Mouse (Mus musculus): ENCODE data around the gene Pmp22. TPM values are rescaled to one million over a fixed set of nuclear protein-coding genes. Genes with fewer than 3 reads are reported as not detected.
A peak's percentile ranks its signal among the peaks of the same experiment; 100 is the strongest.

Pmp22 gene
- total RNA-seq (2021) = 10 to 100 TPM; 29.8 to 31.3 TPM
- long read RNA-seq, experiment 1, transcript Pmp22-203 (5 exons, 723 nt) = minor isoform, 8 of 68 reads
- long read RNA-seq, experiment 1, transcript Pmp22-202 (4 exons, 733 nt) = minor isoform, 15 of 68 reads
- long read RNA-seq, experiment 1, transcript Pmp22-201 (5 exons, 1,800 nt) = major isoform, 21 of 68 reads
- long read RNA-seq, experiment 1, partial matches to known transcripts = 0 of 68 reads
- long read RNA-seq, experiment 1, other reads (novel, unspliced or antisense) = 24 of 68 reads
- long read RNA-seq, experiment 2, transcript Pmp22-202 (4 exons, 733 nt) = minor isoform, 15 of 56 reads
- long read RNA-seq, experiment 2, transcript Pmp22-201 (5 exons, 1,800 nt) = major isoform, 18 of 56 reads
- long read RNA-seq, experiment 2, partial matches to known transcripts = 0 of 56 reads
- long read RNA-seq, experiment 2, other reads (novel, unspliced or antisense) = 19 of 56 reads

- no peak for DNase-seq (ENCODE audit: low spot score in 2 of 2)
Measured at GRCm38 (mm10) chr11:63128784-63129183, at the start of gene Pmp22. Gene Pmp22, plus strand, starts transcription at chr11:63128982.

GRCm38 (mm10) chr11:63084536-63084935 lies 44.2 kb upstream of the Pmp22 start:
- no peak for DNase-seq (ENCODE audit: low spot score in 2 of 2)

GRCm38 (mm10) chr11:63088672-63089071 lies 40.1 kb upstream of the Pmp22 start:
- DNase-seq (ENCODE audit: low spot score in 2 of 2) = no peak

- no peak for DNase-seq (ENCODE audit: low spot score in 2 of 2)
Measured at GRCm38 (mm10) chr11:63090210-63090609, 38.6 kb upstream of the Pmp22 start.

GRCm38 (mm10) chr11:63090986-63091385 lies 37.8 kb upstream of the Pmp22 start:
- no peak for DNase-seq (ENCODE audit: low spot score in 2 of 2)

GRCm38 (mm10) chr11:63092271-63092670 lies 36.5 kb upstream of the Pmp22 start:
- DNase-seq (ENCODE audit: low spot score in 2 of 2) = no peak

GRCm38 (mm10) chr11:63093601-63094000 lies 35.2 kb upstream of the Pmp22 start:
- no peak for DNase-seq (ENCODE audit: low spot score in 2 of 2)

GRCm38 (mm10) chr11:63094496-63094895 lies 34.3 kb upstream of the Pmp22 start:
- no peak for DNase-seq (ENCODE audit: low spot score in 2 of 2)

GRCm38 (mm10) chr11:63098016-63098415 lies 30.8 kb upstream of the Pmp22 start:
- no peak for DNase-seq (ENCODE audit: low spot score in 2 of 2)

GRCm38 (mm10) chr11:63099390-63099789 lies 29.4 kb upstream of the Pmp22 start:
- no peak for DNase-seq (ENCODE audit: low spot score in 2 of 2)

GRCm38 (mm10) chr11:63103256-63103655 lies 25.5 kb upstream of the Pmp22 start:
- DNase-seq (ENCODE audit: low spot score in 2 of 2) = peak in 1 of 2 experiments; percentile 5

GRCm38 (mm10) chr11:63104026-63104425 lies 24.8 kb upstream of the Pmp22 start:
- DNase-seq (ENCODE audit: low spot score in 2 of 2) = no peak

- DNase-seq (ENCODE audit: low spot score in 2 of 2) = no peak
Measured at GRCm38 (mm10) chr11:63109230-63109775, 19.5 kb upstream of the Pmp22 start.

- no peak for DNase-seq (ENCODE audit: low spot score in 2 of 2)
Measured at GRCm38 (mm10) chr11:63110329-63110728, 18.5 kb upstream of the Pmp22 start.

GRCm38 (mm10) chr11:63114807-63115641 lies 13.8 kb upstream of the Pmp22 start:
- DNase-seq (ENCODE audit: low spot score in 2 of 2) = no peak

GRCm38 (mm10) chr11:63116652-63117051 lies 12.1 kb upstream of the Pmp22 start:
- no peak for DNase-seq (ENCODE audit: low spot score in 2 of 2)

- no peak for DNase-seq (ENCODE audit: low spot score in 2 of 2)
Measured at GRCm38 (mm10) chr11:63117266-63117665, 11.5 kb upstream of the Pmp22 start.

- DNase-seq (ENCODE audit: low spot score in 2 of 2) = no peak
Measured at GRCm38 (mm10) chr11:63119791-63120190, 9.0 kb upstream of the Pmp22 start.

- no peak for DNase-seq (ENCODE audit: low spot score in 2 of 2)
Measured at GRCm38 (mm10) chr11:63122249-63122648, 6.5 kb upstream of the Pmp22 start.

- no peak for DNase-seq (ENCODE audit: low spot score in 2 of 2)
Measured at GRCm38 (mm10) chr11:63122776-63123350, 5.9 kb upstream of the Pmp22 start.

GRCm38 (mm10) chr11:63124316-63124715 lies 4.5 kb upstream of the Pmp22 start:
- DNase-seq (ENCODE audit: low spot score in 2 of 2) = no peak
